In the genomic region with DNA sequence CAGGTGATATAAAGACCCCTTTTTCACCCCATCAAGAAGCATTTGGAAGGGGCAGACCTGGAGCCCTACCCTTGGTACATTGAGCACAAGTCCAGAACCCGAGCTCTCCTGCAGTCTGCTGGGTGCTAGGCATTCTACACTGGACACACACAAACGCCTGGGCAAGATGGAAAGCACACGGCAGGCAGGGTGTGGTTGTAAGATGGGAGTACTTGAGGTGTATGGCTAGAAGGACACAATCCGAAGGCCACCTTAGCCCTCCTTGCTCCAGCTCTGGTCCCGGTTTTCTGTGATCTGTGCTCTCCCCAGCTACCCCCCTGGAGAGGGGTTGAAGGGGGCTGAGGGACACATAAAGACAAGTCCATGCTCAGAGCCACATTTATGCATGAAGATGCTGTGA, we compare ENCODE assay signal across 8 mouse cellular contexts. TPM values are rescaled to one million over a fixed set of nuclear protein-coding genes. Genes with fewer than 3 reads are reported as not detected.
A peak's percentile ranks its signal among the peaks of the same experiment; 100 is the strongest.
DNase-seq lines count a peak whose midpoint lies in the region; ATAC-seq and TF ChIP-seq lines count a peak whose summit lies in the region.

No protein-coding gene starts in this region.

- no peaks in the 10 kb centered on the region for H3K9me3 ChIP-seq in heart, embryonic 13.5 days
- H3K9me3 ChIP-seq in hindbrain, embryonic 14.5 days (ENCODE audit: control insufficient read depth, low read length), result no peaks in the 10 kb centered on the region
- H3K9me3 ChIP-seq in midbrain, embryonic 13.5 days, result no peaks in the 10 kb centered on the region

- peaks cover 69% of the 10 kb centered on the region for H3K27me3 ChIP-seq in heart, embryonic 13.5 days (replicated peaks)
- peaks cover 9% of the 10 kb centered on the region for H3K27me3 ChIP-seq in hindbrain, embryonic 14.5 days (ENCODE audit: control insufficient read depth, insufficient read depth, low read length)
- peaks cover 38% of the 10 kb centered on the region for H3K27me3 ChIP-seq in midbrain, embryonic 13.5 days

- peaks cover 29% of the 10 kb centered on the region for H3K4me1 ChIP-seq in heart, embryonic 13.5 days
- peaks cover 3% of the 10 kb centered on the region for H3K4me1 ChIP-seq in cortical plate, adult 2 months (ENCODE audit: control insufficient read depth, insufficient read depth, low read length)
- peaks cover 43% of the 10 kb centered on the region for H3K4me1 ChIP-seq in hindbrain, embryonic 14.5 days (replicated peaks; ENCODE audit: control insufficient read depth, insufficient read depth, low read length)
- H3K4me1 ChIP-seq in midbrain, embryonic 13.5 days (replicated peaks), result peaks cover 39% of the 10 kb centered on the region

- peak overlapping the region; percentile 98 for H3K4me2 ChIP-seq in heart, embryonic 13.5 days
- peak overlapping the region; percentile 93 for H3K4me2 ChIP-seq in hindbrain, embryonic 14.5 days (replicated peaks)
- H3K4me2 ChIP-seq in midbrain, embryonic 13.5 days (replicated peaks), result peak overlapping the region; percentile 90

- no peak for ATAC-seq in heart, embryonic 13.5 days (ENCODE audit: extremely low read depth, insufficient number of reproducible peaks, low FRiP score, low TSS enrichment)
- ATAC-seq in hindbrain, embryonic 14.5 days (ENCODE audit: low FRiP score), result no peak; the same call in 1 of the 2 replicates
- peak; percentile 9 for ATAC-seq in midbrain, embryonic 13.5 days

- no peak for TF ChIP-seq CTCF in cortical plate, adult 2 months (IDR thresholded peaks at IDR 0.05; ENCODE audit: extremely low read depth, insufficient read depth, low read length)

- no peaks in the 10 kb centered on the region for H3K36me3 ChIP-seq in heart, embryonic 13.5 days
- peaks cover 5% of the 10 kb centered on the region for H3K36me3 ChIP-seq in hindbrain, embryonic 14.5 days (replicated peaks; ENCODE audit: control insufficient read depth, insufficient read depth)
- peaks cover 5% of the 10 kb centered on the region for H3K36me3 ChIP-seq in midbrain, embryonic 13.5 days

- DNase-seq in heart, postnatal 36 days, result no peak
- no peak for DNase-seq in hindbrain, embryonic 14.5 days (ENCODE audit: low spot score)
- DNase-seq in right cerebral cortex, postnatal 25 days, result no peak
- DNase-seq in kidney, postnatal 36 days, result no peak
- no peak for DNase-seq in left cerebral cortex, adult 9 months (ENCODE audit: low spot score in 2 of 2)

- peak overlapping the region; percentile 83 for H3K4me3 ChIP-seq in heart, embryonic 13.5 days
- H3K4me3 ChIP-seq in cortical plate, adult 2 months (ENCODE audit: insufficient read depth, low read length), result peak overlapping the region; percentile 90
- peak overlapping the region; percentile 95 for H3K4me3 ChIP-seq in hindbrain, embryonic 14.5 days (replicated peaks; ENCODE audit: low read length)
- peak overlapping the region; percentile 88 for H3K4me3 ChIP-seq in midbrain, embryonic 13.5 days (replicated peaks)

- H3K27ac ChIP-seq in heart, embryonic 13.5 days (replicated peaks), result no peak overlapping the region
- peak overlapping the region; percentile 87 for H3K27ac ChIP-seq in cortical plate, adult 2 months (ENCODE audit: insufficient read depth, low read length)
- H3K27ac ChIP-seq in hindbrain, embryonic 14.5 days, result peak overlapping the region; percentile 93
- peak overlapping the region; percentile 91 for H3K27ac ChIP-seq in midbrain, embryonic 13.5 days

- TF ChIP-seq POLR2A in cortical plate, adult 2 months (IDR thresholded peaks at IDR 0.05; ENCODE audit: extremely low read depth, insufficient read depth, low read length), result no peak

- H3K9ac ChIP-seq in heart, embryonic 13.5 days, result peak overlapping the region; percentile 89
- peak overlapping the region; percentile 99 for H3K9ac ChIP-seq in hindbrain, embryonic 14.5 days
- H3K9ac ChIP-seq in midbrain, embryonic 13.5 days (replicated peaks), result peak overlapping the region; percentile 96

- intact Hi-C loops in heart, postnatal 36 days (cut with DNase I), result no loop called here

- WGBS in heart, embryonic 13.5 days, result 57% methylated on average over 5 of the region's 5 CpGs
- 60% methylated on average over 5 of the region's 5 CpGs for WGBS in hindbrain, embryonic 14.5 days
- 56% methylated on average over 5 of the region's 5 CpGs for WGBS in midbrain, embryonic 13.5 days

RNA-seq across cellular contexts. Expression of a gene that starts 0.5 kb away (rescaled TPM):
- 8.8 TPM in 2 replicates for polyA plus RNA-seq in heart, embryonic 13.5 days (2015; fragmentation: Nextera tagmentation; extraction: Ambion mirVana)
- 1 to 10 TPM; 3.7 to 3.8 TPM for total RNA-seq in heart, postnatal 36 days (2021)
- 999 TPM in 2 replicates for polyA plus RNA-seq in cortical plate, adult 2 months (2012; rRNA removed)
- 192 and 218 TPM in 2 replicates for polyA plus RNA-seq in hindbrain, embryonic 14.5 days (2014; fragmentation: Nextera tagmentation; extraction: Ambion mirVana)
- 149 and 151 TPM in 2 replicates for polyA plus RNA-seq in midbrain, embryonic 13.5 days (2015; fragmentation: Nextera tagmentation; extraction: Ambion mirVana)

RNA-seq across cellular contexts. Expression of a gene that starts 4.1 kb away (rescaled TPM):
- 1.4 and 1.8 TPM in 2 replicates for polyA plus RNA-seq in heart, embryonic 13.5 days (2015; fragmentation: Nextera tagmentation; extraction: Ambion mirVana)
- 1 to 10 TPM in 1 of 2 experiments, under 1 TPM in 1; 0.60 to 1.6 TPM for total RNA-seq in heart, postnatal 36 days (2021)
- polyA plus RNA-seq in cortical plate, adult 2 months (2012; rRNA removed), result 156 and 173 TPM in 2 replicates
- 6.9 and 10.1 TPM in 2 replicates for polyA plus RNA-seq in hindbrain, embryonic 14.5 days (2014; fragmentation: Nextera tagmentation; extraction: Ambion mirVana)
- 16.5 and 18.3 TPM in 2 replicates for polyA plus RNA-seq in midbrain, embryonic 13.5 days (2015; fragmentation: Nextera tagmentation; extraction: Ambion mirVana)

RNA-seq across cellular contexts. Expression of a gene that starts 8.1 kb away (rescaled TPM):
- 4.4 and 6.1 TPM in 2 replicates for polyA plus RNA-seq in heart, embryonic 13.5 days (2015; fragmentation: Nextera tagmentation; extraction: Ambion mirVana)
- 1 to 10 TPM; 1.2 TPM for total RNA-seq in heart, postnatal 36 days (2021)
- polyA plus RNA-seq in cortical plate, adult 2 months (2012; rRNA removed), result 4.5 and 4.6 TPM in 2 replicates
- polyA plus RNA-seq in hindbrain, embryonic 14.5 days (2014; fragmentation: Nextera tagmentation; extraction: Ambion mirVana), result 13.7 and 16.7 TPM in 2 replicates
- 8.2 and 10.5 TPM in 2 replicates for polyA plus RNA-seq in midbrain, embryonic 13.5 days (2015; fragmentation: Nextera tagmentation; extraction: Ambion mirVana)

RNA-seq across cellular contexts. Expression of a gene that starts 39.8 kb away (rescaled TPM):
- polyA plus RNA-seq in heart, embryonic 13.5 days (2015; fragmentation: Nextera tagmentation; extraction: Ambion mirVana), result 0.42 and 1.1 TPM in 2 replicates
- 1 to 10 TPM in 1 of 2 experiments, under 1 TPM in 1; 0.51 to 2.2 TPM for total RNA-seq in heart, postnatal 36 days (2021)
- polyA plus RNA-seq in cortical plate, adult 2 months (2012; rRNA removed), result 2.1 and 3.6 TPM in 2 replicates
- 0.94 and 1.2 TPM in 2 replicates for polyA plus RNA-seq in hindbrain, embryonic 14.5 days (2014; fragmentation: Nextera tagmentation; extraction: Ambion mirVana)
- polyA plus RNA-seq in midbrain, embryonic 13.5 days (2015; fragmentation: Nextera tagmentation; extraction: Ambion mirVana), result 0.34 and 0.71 TPM in 2 replicates

Comparison
In these comparisons a context has a peak if more than half of its experiments do, and no peak if none do; other contexts are left out.
1. RNA of a gene that starts 0.5 kb away (polyA plus RNA-seq): 999 TPM in cortical plate, adult 2 months, 192 to 218 TPM in hindbrain, embryonic 14.5 days and 149 to 151 TPM in midbrain, embryonic 13.5 days; 8.8 TPM in heart, embryonic 13.5 days; every median in the first group is over 10 times any median in the second.
2. Peak in every context shown above with its lines, with median percentiles within 50 percentile points of each other: H3K4me2 ChIP-seq, H3K4me3 ChIP-seq and H3K9ac ChIP-seq.